Mouse (Mus musculus): ENCODE measurements around the gene Ptrhd1. TPM values are rescaled to one million over a fixed set of nuclear protein-coding genes. Genes with fewer than 3 reads are reported as not detected.

Ptrhd1 gene
- total and polyA plus RNA-seq, 3 experiments = 2.1 to 3.7 (median 2.3) TPM

DNA sequence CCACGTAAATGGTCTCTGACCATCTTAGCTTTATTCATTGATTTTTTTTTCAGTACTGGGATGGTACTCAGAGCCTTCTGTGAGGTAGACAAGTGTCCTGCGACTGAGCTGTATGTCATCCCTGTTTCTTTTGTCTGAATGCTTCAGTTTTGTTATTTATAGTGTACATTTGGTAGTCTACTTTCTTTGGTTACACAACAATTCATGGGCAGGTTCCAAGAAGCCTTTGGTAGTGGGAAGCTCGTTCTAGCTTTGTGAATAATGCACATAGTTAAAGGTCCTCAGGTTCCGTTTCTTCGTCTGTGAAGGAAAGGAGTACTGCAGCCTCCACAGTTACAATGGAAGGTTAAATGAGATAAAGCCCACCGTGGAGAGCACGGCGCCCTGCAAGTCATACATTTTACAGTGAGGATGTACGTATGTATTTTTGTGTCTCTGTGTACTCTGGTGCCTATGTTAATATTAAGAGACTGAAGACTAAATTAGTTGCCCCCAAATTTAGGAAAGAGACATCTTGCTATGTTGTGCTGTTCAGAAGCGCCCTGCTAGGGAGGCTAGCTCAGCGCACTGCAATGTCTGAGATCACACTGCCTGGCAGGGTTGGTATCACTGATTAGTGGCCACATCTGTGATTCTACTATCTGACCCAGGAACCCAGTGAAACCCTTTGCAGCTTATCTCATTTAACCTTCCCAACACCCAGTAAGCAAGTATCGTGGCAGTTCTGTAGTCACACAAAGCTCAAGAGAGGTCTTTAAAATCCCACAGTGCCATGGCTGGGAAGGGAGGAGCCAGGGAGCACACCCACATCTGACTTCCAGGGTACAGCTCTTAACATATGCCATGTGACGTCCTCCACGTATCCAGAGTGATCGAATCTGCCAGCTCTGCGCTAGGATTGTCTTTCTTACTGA is 19.2 kb downstream of the Ptrhd1 start:
- Histone ChIP-seq H3K36me3 (replicated peaks) (peaks cover 33% of the 10 kb centered on the region), H3K27me3 (ENCODE audit: insufficient read depth, low read length) (no peaks in the 10 kb centered on the region), H3K4me3 (ENCODE audit: low read depth, low read length) (no peak overlapping the region), H3K9me3 (replicated peaks) (no peaks in the 10 kb centered on the region), H3K4me1 (ENCODE audit: insufficient read depth, low read depth, low read length) (no peaks in the 10 kb centered on the region)
- DNase-seq (ENCODE audit: low spot score) = no peak
- TF ChIP-seq GATA2 (IDR thresholded peaks at IDR 0.05; ENCODE audit: borderline replicate concordance, low read depth, low read length) (no peak), CTCF (IDR thresholded peaks at IDR 0.05; ENCODE audit: low read depth, low read length) (no peak), TAL1 (conservative IDR thresholded peaks at IDR 0.05; ENCODE audit: low read depth, low read length) (no peak), POLR2AphosphoS5 (IDR thresholded peaks at IDR 0.05; ENCODE audit: insufficient replicate concordance, low read depth, low read length) (no peak), GATA1 (IDR thresholded peaks at IDR 0.05; ENCODE audit: borderline replicate concordance, low read length) (no peak)
- ATAC-seq (ENCODE audit: extremely low read depth, insufficient number of reproducible peaks, low FRiP score, poor library complexity, severe bottlenecking) = no peak

GRCm38 (mm10) chr12:4267765-4268164 is 33.9 kb downstream of the Ptrhd1 start:
- DNase-seq (ENCODE audit: low spot score) (no peak), ATAC-seq (ENCODE audit: extremely low read depth, insufficient number of reproducible peaks, low FRiP score, poor library complexity, severe bottlenecking) (no peak)
- Histone ChIP-seq H3K4me1 (ENCODE audit: insufficient read depth, low read depth, low read length) (no peaks in the 10 kb centered on the region), H3K9me3 (replicated peaks) (no peaks in the 10 kb centered on the region), H3K36me3 (replicated peaks) (peaks cover 43% of the 10 kb centered on the region), H3K4me3 (ENCODE audit: low read depth, low read length) (no peak overlapping the region), H3K27me3 (ENCODE audit: insufficient read depth, low read length) (no peaks in the 10 kb centered on the region)
- TF ChIP-seq TAL1 (conservative IDR thresholded peaks at IDR 0.05; ENCODE audit: low read depth, low read length) (no peak), GATA2 (IDR thresholded peaks at IDR 0.05; ENCODE audit: borderline replicate concordance, low read depth, low read length) (no peak), CTCF (IDR thresholded peaks at IDR 0.05; ENCODE audit: low read depth, low read length) (no peak), GATA1 (IDR thresholded peaks at IDR 0.05; ENCODE audit: borderline replicate concordance, low read length) (no peak), POLR2AphosphoS5 (IDR thresholded peaks at IDR 0.05; ENCODE audit: insufficient replicate concordance, low read depth, low read length) (no peak)

GRCm38 (mm10) chr12:4271078-4271477 is 37.3 kb downstream of the Ptrhd1 start:
- no peaks in the 10 kb centered on the region for H3K9me3 ChIP-seq (replicated peaks)
- H3K4me1 ChIP-seq (ENCODE audit: insufficient read depth, low read depth, low read length) = no peaks in the 10 kb centered on the region
- H3K27me3 ChIP-seq (ENCODE audit: insufficient read depth, low read length) = no peaks in the 10 kb centered on the region
- no peak for ATAC-seq (ENCODE audit: extremely low read depth, insufficient number of reproducible peaks, low FRiP score, poor library complexity, severe bottlenecking)
- no peak for TF ChIP-seq GATA2 (IDR thresholded peaks at IDR 0.05; ENCODE audit: borderline replicate concordance, low read depth, low read length)
- no peak for TF ChIP-seq POLR2AphosphoS5 (IDR thresholded peaks at IDR 0.05; ENCODE audit: insufficient replicate concordance, low read depth, low read length)
- TF ChIP-seq GATA1 (IDR thresholded peaks at IDR 0.05; ENCODE audit: borderline replicate concordance, low read length) = no peak
- peaks cover 44% of the 10 kb centered on the region for H3K36me3 ChIP-seq (replicated peaks)
- no peak overlapping the region for H3K4me3 ChIP-seq (ENCODE audit: low read depth, low read length)
- no peak for DNase-seq (ENCODE audit: low spot score)

- H3K4me1 ChIP-seq (ENCODE audit: insufficient read depth, low read depth, low read length) = 0 out of 2 replicates have a peak, but pooled peaks cover 2% of the 10 kb centered on the region
- no peak overlapping the region for H3K4me3 ChIP-seq (ENCODE audit: low read depth, low read length)
- DNase-seq (ENCODE audit: low spot score) = no peak
- H3K27me3 ChIP-seq (ENCODE audit: insufficient read depth, low read length) = no peaks in the 10 kb centered on the region
- H3K9me3 ChIP-seq (replicated peaks) = no peaks in the 10 kb centered on the region
- H3K36me3 ChIP-seq (replicated peaks) = peaks cover 15% of the 10 kb centered on the region
- TF ChIP-seq TAL1 (conservative IDR thresholded peaks at IDR 0.05; ENCODE audit: low read depth, low read length) = no peak
- no peak for ATAC-seq (ENCODE audit: extremely low read depth, insufficient number of reproducible peaks, low FRiP score, poor library complexity, severe bottlenecking)
Observed at GRCm38 (mm10) chr12:4278978-4279755, 45.3 kb downstream of the Ptrhd1 start.

DNA sequence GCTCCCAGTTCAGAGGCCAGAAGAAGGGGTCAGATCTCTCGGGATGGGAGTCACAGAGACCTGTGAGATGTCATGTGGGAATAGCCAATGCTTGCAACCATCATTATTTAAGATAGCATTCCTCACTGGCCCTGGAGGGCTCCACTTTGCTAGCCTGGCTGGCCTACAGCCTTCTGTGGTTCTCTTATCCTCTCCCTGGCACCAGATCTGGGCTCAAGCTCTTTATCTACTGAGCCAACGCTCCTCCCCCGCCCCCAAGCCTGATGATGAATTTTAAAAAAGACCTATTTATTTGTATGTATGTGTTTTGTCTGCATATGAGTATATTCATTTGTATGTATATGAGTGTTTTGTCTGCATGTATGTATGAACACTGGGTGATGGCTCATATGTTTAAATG is 46.1 kb downstream of the Ptrhd1 start:
- Histone ChIP-seq H3K9me3 (replicated peaks) (no peaks in the 10 kb centered on the region), H3K36me3 (replicated peaks) (peaks cover 9% of the 10 kb centered on the region), H3K27me3 (ENCODE audit: insufficient read depth, low read length) (no peaks in the 10 kb centered on the region), H3K4me3 (ENCODE audit: low read depth, low read length) (no peak overlapping the region), H3K4me1 (ENCODE audit: insufficient read depth, low read depth, low read length) (0 out of 2 replicates have a peak, but pooled peaks cover 2% of the 10 kb centered on the region)
- TF ChIP-seq CTCF (IDR thresholded peaks at IDR 0.05; ENCODE audit: low read depth, low read length) = no peak
- no peak for TF ChIP-seq TAL1 (conservative IDR thresholded peaks at IDR 0.05; ENCODE audit: low read depth, low read length)
- no peak for TF ChIP-seq GATA2 (IDR thresholded peaks at IDR 0.05; ENCODE audit: borderline replicate concordance, low read depth, low read length)
- no peak for TF ChIP-seq POLR2AphosphoS5 (IDR thresholded peaks at IDR 0.05; ENCODE audit: insufficient replicate concordance, low read depth, low read length)
- TF ChIP-seq GATA1 (IDR thresholded peaks at IDR 0.05; ENCODE audit: borderline replicate concordance, low read length) = no peak
- ATAC-seq (ENCODE audit: extremely low read depth, insufficient number of reproducible peaks, low FRiP score, poor library complexity, severe bottlenecking) (no peak), DNase-seq (ENCODE audit: low spot score) (no peak)

DNA sequence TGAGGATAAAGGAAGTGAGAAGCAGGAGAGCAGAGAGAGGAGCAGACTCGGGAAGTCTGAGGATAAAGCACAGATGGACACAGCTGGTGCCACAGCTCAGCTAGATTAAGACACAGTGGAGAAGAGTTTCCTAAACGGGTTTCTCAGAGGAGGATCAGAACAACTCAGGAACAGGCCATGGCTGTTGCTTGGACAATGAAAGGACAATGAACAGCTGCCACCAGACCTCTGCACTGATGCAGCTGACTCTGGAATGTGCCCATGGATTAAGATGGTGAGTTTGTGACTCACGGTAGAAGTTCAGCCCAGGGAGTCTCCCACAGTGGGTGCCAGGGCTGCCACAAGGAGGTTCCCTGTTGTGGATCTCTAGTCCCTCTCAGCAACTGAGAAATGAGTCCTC is 51.4 kb downstream of the Ptrhd1 start:
- Histone ChIP-seq H3K4me3 (ENCODE audit: low read depth, low read length) (no peak overlapping the region), H3K27me3 (ENCODE audit: insufficient read depth, low read length) (no peaks in the 10 kb centered on the region), H3K9me3 (replicated peaks) (no peaks in the 10 kb centered on the region), H3K36me3 (replicated peaks) (peaks cover 7% of the 10 kb centered on the region), H3K4me1 (ENCODE audit: insufficient read depth, low read depth, low read length) (no peaks in the 10 kb centered on the region)
- no peak for ATAC-seq (ENCODE audit: extremely low read depth, insufficient number of reproducible peaks, low FRiP score, poor library complexity, severe bottlenecking)
- no peak for DNase-seq (ENCODE audit: low spot score)
- TF ChIP-seq GATA2 (IDR thresholded peaks at IDR 0.05; ENCODE audit: borderline replicate concordance, low read depth, low read length) (no peak), GATA1 (IDR thresholded peaks at IDR 0.05; ENCODE audit: borderline replicate concordance, low read length) (no peak), CTCF (IDR thresholded peaks at IDR 0.05; ENCODE audit: low read depth, low read length) (no peak), TAL1 (conservative IDR thresholded peaks at IDR 0.05; ENCODE audit: low read depth, low read length) (no peak), POLR2AphosphoS5 (IDR thresholded peaks at IDR 0.05; ENCODE audit: insufficient replicate concordance, low read depth, low read length) (no peak)

Other genes starting within 250 kb of the Ptrhd1 start
- not detected in 2 replicates for gene Efr3b, start 195.1 kb upstream of the Ptrhd1 start, total RNA-seq (2014; fragmentation: Nextera tagmentation)
- 0.12 and 0.27 TPM in 2 replicates for gene Efr3b, start 195.1 kb upstream of the Ptrhd1 start, total RNA-seq (2017)
- not detected in 2 replicates for gene Efr3b, start 195.1 kb upstream of the Ptrhd1 start, polyA plus RNA-seq (2012)
- gene Dnajc27, start 151.4 kb upstream of the Ptrhd1 start, total RNA-seq (2014; fragmentation: Nextera tagmentation) = 8.7 and 11.0 TPM in 2 replicates
- gene Dnajc27, start 151.4 kb upstream of the Ptrhd1 start, total RNA-seq (2017) = 5.3 and 6.6 TPM in 2 replicates
- 6.0 and 6.3 TPM in 2 replicates for gene Dnajc27, start 151.4 kb upstream of the Ptrhd1 start, polyA plus RNA-seq (2012)
- not detected in 2 replicates for gene Adcy3, start 100.9 kb upstream of the Ptrhd1 start, total RNA-seq (2014; fragmentation: Nextera tagmentation)
- under 0.01 and 0.05 TPM in 2 replicates for gene Adcy3, start 100.9 kb upstream of the Ptrhd1 start, total RNA-seq (2017)
- not detected in 2 replicates for gene Adcy3, start 100.9 kb upstream of the Ptrhd1 start, polyA plus RNA-seq (2012)
- 30.8 and 39.1 TPM in 2 replicates for gene Cenpo, start 267 bp downstream of the Ptrhd1 start, total RNA-seq (2014; fragmentation: Nextera tagmentation)
- 40.6 and 48.6 TPM in 2 replicates for gene Cenpo, start 267 bp downstream of the Ptrhd1 start, total RNA-seq (2017)
- gene Cenpo, start 267 bp downstream of the Ptrhd1 start, polyA plus RNA-seq (2012) = 3.2 and 3.5 TPM in 2 replicates
- gene Ncoa1, start 243.2 kb downstream of the Ptrhd1 start, total RNA-seq (2014; fragmentation: Nextera tagmentation) = 55.7 and 58.4 TPM in 2 replicates
- 12.3 and 12.6 TPM in 2 replicates for gene Ncoa1, start 243.2 kb downstream of the Ptrhd1 start, total RNA-seq (2017)
- 3.5 and 4.1 TPM in 2 replicates for gene Ncoa1, start 243.2 kb downstream of the Ptrhd1 start, polyA plus RNA-seq (2012)

All from G1E (cell line).